Mouse (Mus musculus) spleen, embryonic (tissue): ENCODE results near the gene Ctc1.

Experiments used
- CTCF ChIA-PET: fragments of 350-600 bp; sonication (Branson Sonifier 250); formaldehyde crosslinking; loops from one replicate; lab custom pipeline; 2022; lab: Charles Lee

Ctc1 gene

GRCm38 (mm10) chr11:69064259-69065133 is 48.8 kb downstream of the Ctc1 start:
- CTCF ChIA-PET = interaction anchor here (1.0 to 1.4 kb wide), 2 partner anchors 36 to 59 kb away, joined by 3 to 5 read pairs; no protein-coding TSS in a partner anchor

- CTCF ChIA-PET = interaction anchor here (0.8 to 1.4 kb wide), 2 partner anchors 19 to 35 kb away, joined by 3 to 13 read pairs; no protein-coding TSS in a partner anchor
Observed at GRCm38 (mm10) chr11:69065394-69065925, 49.7 kb downstream of the Ctc1 start.

- CTCF ChIA-PET = interaction anchor here (0.8 to 2.0 kb wide), 4 partner anchors 20 to 84 kb away, joined by 3 to 13 read pairs (median 4); partner anchors contain the start of gene 9130213A22Rik
Observed at GRCm38 (mm10) chr11:69066163-69066861, 50.6 kb downstream of the Ctc1 start.

- CTCF ChIA-PET = interaction anchor here (0.7 to 2.0 kb wide), 6 partner anchors 10 to 83 kb away, joined by 3 to 5 read pairs (median 4); partner anchors contain the start of gene 9130213A22Rik
Observed at GRCm38 (mm10) chr11:69066956-69067355, 51.2 kb downstream of the Ctc1 start.

- CTCF ChIA-PET = interaction anchor here (0.6 to 2.0 kb wide), 6 partner anchors 9 to 60 kb away, joined by 3 to 5 read pairs (median 4); partner anchors contain the start of gene 9130213A22Rik
Observed at GRCm38 (mm10) chr11:69067601-69068000, 51.9 kb downstream of the Ctc1 start.

GRCm38 (mm10) chr11:69070093-69070492 is 54.4 kb downstream of the Ctc1 start:
- CTCF ChIA-PET = interaction anchor here (1.0 to 1.3 kb wide), 3 partner anchors 18 to 53 kb away, joined by 3 to 11 read pairs (median 3); partner anchors contain the start of gene 9130213A22Rik

GRCm38 (mm10) chr11:69070590-69071222 is 55.0 kb downstream of the Ctc1 start, which contains the start of gene Tmem107:
TSS of gene Tmem107 (plus strand) at chr11:69070806.
- CTCF ChIA-PET = interaction anchor here (1.0 to 1.6 kb wide), 3 partner anchors 17 to 52 kb away, joined by 3 to 4 read pairs (median 3); partner anchors contain the start of gene 9130213A22Rik

- CTCF ChIA-PET = interaction anchor here (1.6 kb wide), 1 partner anchor 18 kb away, joined by 4 read pairs; no protein-coding TSS in a partner anchor
Observed at GRCm38 (mm10) chr11:69071262-69071661, 55.6 kb downstream of the Ctc1 start.

- CTCF ChIA-PET = interaction anchor here (0.6 to 1.6 kb wide), 2 partner anchors 17 to 35 kb away, joined by 4 to 6 read pairs; no protein-coding TSS in a partner anchor
Observed at GRCm38 (mm10) chr11:69072234-69072633, 56.5 kb downstream of the Ctc1 start.

- CTCF ChIA-PET = no interaction called here
Observed at GRCm38 (mm10) chr11:69072666-69073064, 57.0 kb downstream of the Ctc1 start.

- CTCF ChIA-PET = no interaction called here
Observed at GRCm38 (mm10) chr11:69073065-69073888, 57.6 kb downstream of the Ctc1 start.

- CTCF ChIA-PET = no interaction called here
Observed at GRCm38 (mm10) chr11:69073951-69074775, 58.5 kb downstream of the Ctc1 start.

- CTCF ChIA-PET = interaction anchor here (0.5 kb wide), 1 partner anchor 48 kb away, joined by 3 read pairs; no protein-coding TSS in a partner anchor
Observed at GRCm38 (mm10) chr11:69074776-69075069, 59.0 kb downstream of the Ctc1 start.

- CTCF ChIA-PET = interaction anchor here (0.6 to 0.9 kb wide), 2 partner anchors 9 to 1436 kb away, joined by 3 read pairs; no protein-coding TSS in a partner anchor
Observed at GRCm38 (mm10) chr11:69075764-69076479, 60.2 kb downstream of the Ctc1 start.

GRCm38 (mm10) chr11:69076572-69076971 is 60.9 kb downstream of the Ctc1 start:
- CTCF ChIA-PET = interaction anchor here (0.9 kb wide), 1 partner anchor 9 kb away, joined by 3 read pairs; no protein-coding TSS in a partner anchor

GRCm38 (mm10) chr11:69077316-69077715 is 61.6 kb downstream of the Ctc1 start:
- CTCF ChIA-PET = no interaction called here

GRCm38 (mm10) chr11:69078041-69078440 is 62.3 kb downstream of the Ctc1 start:
- CTCF ChIA-PET = interaction anchor here (0.8 kb wide), 1 partner anchor 10 kb away, joined by 3 read pairs; no protein-coding TSS in a partner anchor
